Comparison of ENCODE assay signal across 12 mouse cellular contexts in the genomic region with DNA sequence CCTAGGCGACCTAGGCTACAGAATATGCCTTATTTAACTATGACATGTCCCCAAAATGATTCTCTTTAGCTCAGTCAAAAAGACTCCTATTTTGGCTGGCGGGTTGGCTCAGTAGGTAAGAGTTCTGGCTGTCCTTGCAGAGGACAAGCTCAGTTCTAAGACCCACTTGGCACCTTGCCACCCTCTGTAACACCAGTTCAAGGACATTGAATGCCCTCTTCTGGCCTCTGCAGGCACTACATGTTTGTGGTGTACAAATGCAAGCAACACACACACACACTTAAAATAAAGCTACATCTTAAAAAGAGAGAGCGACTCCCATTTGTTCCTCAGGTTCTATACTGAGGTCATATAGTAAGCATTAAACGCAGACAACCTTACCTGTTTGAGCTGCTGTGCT. TPM values are rescaled to one million over a fixed set of nuclear protein-coding genes. Genes with fewer than 3 reads are reported as not detected.
A peak's percentile ranks its signal among the peaks of the same experiment; 100 is the strongest.
DNase-seq lines count a peak whose midpoint lies in the region; ATAC-seq and TF ChIP-seq lines count a peak whose summit lies in the region.
"Had no signal": no experiment of that assay in that cellular context is flagged by ENCODE, and none has a peak within 500 bp of the region (broad histone marks: within the 10 kb centered on the region; RNA-seq: fewer than 3 reads in every experiment).

No protein-coding gene starts in this region.

- no peak for ATAC-seq in kidney, postnatal 0 days (replicated peaks; ENCODE audit: low FRiP score, low read depth)
- 0 out of 2 replicates have a peak, but pooled peaks have one; percentile 51 for ATAC-seq in erythroblast, adult 5-6 weeks (replicated peaks; ENCODE audit: low FRiP score, poor library complexity, severe bottlenecking)
- ATAC-seq in inflammation-experienced regulatory T-cells, adult 6 months: no peak

- TF ChIP-seq CTCF in kidney, postnatal 0 days (IDR thresholded peaks at IDR 0.05; ENCODE audit: low read depth): peak; percentile 41; the same call in 1 of the 2 replicates

- no peak overlapping the region for H3K4me3 ChIP-seq in kidney, postnatal 0 days (replicated peaks; ENCODE audit: low read depth, low read length)
- H3K4me3 ChIP-seq: hindbrain, embryonic 12.5 days had no signal

- peaks cover 46% of the 10 kb centered on the region for H3K36me3 ChIP-seq in kidney, postnatal 0 days (ENCODE audit: insufficient read depth, low read length)

- no peaks in the 10 kb centered on the region for H3K27me3 ChIP-seq in kidney, postnatal 0 days (ENCODE audit: insufficient read depth, low read length)
- H3K27me3 ChIP-seq: hindbrain, embryonic 12.5 days had no signal

- no peaks in the 10 kb centered on the region for H3K4me1 ChIP-seq in kidney, postnatal 0 days (replicated peaks; ENCODE audit: insufficient read depth, low read length)
- H3K4me1 ChIP-seq: hindbrain, embryonic 12.5 days had no signal

- 95% methylated on average over 4 of the region's 4 CpGs for WGBS in kidney, postnatal 0 days

- H3K27ac ChIP-seq in kidney, postnatal 0 days: no peak overlapping the region
- H3K27ac ChIP-seq: hindbrain, embryonic 12.5 days had no signal

- DNase-seq in kidney, postnatal 0 days (ENCODE audit: low spot score): peak; percentile 37
- no peak for DNase-seq in kidney, postnatal 14 days
- DNase-seq in 3T3-L1 (ENCODE audit: low read depth, low spot score) (peak; percentile 66), 416B (ENCODE audit: low read depth) (peak; percentile 62)
- DNase-seq in ovary, postnatal 36 days (ENCODE audit: low spot score): no peak
- DNase-seq: adrenal gland, postnatal 36 days; embryo, embryonic 11 days; midbrain, embryonic 14.5 days; right cerebral cortex, postnatal 25 days had no signal

- no peak overlapping the region for H3K4me2 ChIP-seq in kidney, postnatal 0 days (ENCODE audit: low read length)
- H3K4me2 ChIP-seq: hindbrain, embryonic 12.5 days had no signal

- no peaks in the 10 kb centered on the region for H3K9me3 ChIP-seq in kidney, postnatal 0 days (replicated peaks; ENCODE audit: low read length)
- H3K9me3 ChIP-seq: hindbrain, embryonic 12.5 days had no signal

- no peak overlapping the region for H3K9ac ChIP-seq in kidney, postnatal 0 days (ENCODE audit: low read depth, low read length)
- H3K9ac ChIP-seq: hindbrain, embryonic 12.5 days had no signal

RNA-seq across cellular contexts. Expression of a gene that starts 16.2 kb away (rescaled TPM):
- polyA plus RNA-seq in kidney, postnatal 0 days (2015; fragmentation: Nextera tagmentation; extraction: Ambion mirVana): 15.3 and 17.7 TPM in 2 replicates
- total RNA-seq in erythroblast, adult 5-6 weeks (2015; ENCODE audit: low replicate concordance): 43.7 and 47.1 TPM in 2 replicates
- 35.8 and 68.9 TPM in 2 replicates for total RNA-seq in erythroblast, adult 5-6 weeks (2017; ENCODE audit: low replicate concordance)
- polyA plus RNA-seq in inflammation-experienced regulatory T-cells, adult 6 months (2017; shearing (Covaris generic)): 10 to 100 TPM in 1 of 3 experiments, 1 to 10 TPM in 1, under 1 TPM in 1; 0.87 to 12.0 (median 1.3) TPM

RNA-seq across cellular contexts. Expression of a gene that starts 38.6 kb away (rescaled TPM):
- 2.1 and 2.9 TPM in 2 replicates for polyA plus RNA-seq in kidney, postnatal 0 days (2015; fragmentation: Nextera tagmentation; extraction: Ambion mirVana)
- 1.5 and 2.3 TPM in 2 replicates for total RNA-seq in erythroblast, adult 5-6 weeks (2015; ENCODE audit: low replicate concordance)
- total RNA-seq in erythroblast, adult 5-6 weeks (2017; ENCODE audit: low replicate concordance): 1.1 and 2.0 TPM in 2 replicates
- 1 to 10 TPM; 1.4 to 2.3 (median 1.6) TPM for polyA plus RNA-seq in inflammation-experienced regulatory T-cells, adult 6 months (2017; shearing (Covaris generic))

Comparison
In these comparisons a context has a peak if more than half of its experiments do, and no peak if none do; other contexts are left out.
1. DNase-seq: peak in kidney, postnatal 0 days (single experiment), 3T3-L1 (single experiment) and 416B (single experiment); none in kidney, postnatal 14 days (single experiment) and ovary, postnatal 36 days (single experiment).